Mouse (Mus musculus) heart, postnatal 0 days (tissue): ENCODE results near the gene Tlk2.

Source experiments
- CTCF ChIP-seq: IDR thresholded peaks from 2 replicates; pipeline ENCODE4 v1.5.1; 2016; ENCODE audit warnings: antibody characterized with exemption, control low read depth, low read depth
- EP300 ChIP-seq: IDR thresholded peaks from 2 replicates; pipeline ENCODE4 v1.6.1; 2016; ENCODE audit warnings: antibody characterized with exemption, low read depth

GRCm38 (mm10) chr11:105161411-105161810 is 17.2 kb upstream of the Tlk2 start:
- TF ChIP-seq CTCF (no peak), EP300 (no peak)
